Mouse (Mus musculus): Measurements from ENCODE around the gene Gm17332.

- no peak for TF ChIP-seq CTCF (IDR thresholded peaks at IDR 0.05; ENCODE audit: low read depth)
- TF ChIP-seq EP300 (IDR thresholded peaks at IDR 0.05; ENCODE audit: low read depth), result no peak
Measured at GRCm38 (mm10) chr11:31157021-31157420, 25.2 kb downstream of the Gm17332 start.

Measured in liver, postnatal 0 days (tissue).